Mouse (Mus musculus) spleen, adult 18-20 months (tissue): ENCODE data around the gene Cidec.

ENCODE experiments used
- DNase-seq, 2 experiments: peaks; one replicate each; pipeline ENCODE4 v3.0.0; 2022; ENCODE audit warnings: mixed read lengths in 2 of 2

Gene Cidec

DNA sequence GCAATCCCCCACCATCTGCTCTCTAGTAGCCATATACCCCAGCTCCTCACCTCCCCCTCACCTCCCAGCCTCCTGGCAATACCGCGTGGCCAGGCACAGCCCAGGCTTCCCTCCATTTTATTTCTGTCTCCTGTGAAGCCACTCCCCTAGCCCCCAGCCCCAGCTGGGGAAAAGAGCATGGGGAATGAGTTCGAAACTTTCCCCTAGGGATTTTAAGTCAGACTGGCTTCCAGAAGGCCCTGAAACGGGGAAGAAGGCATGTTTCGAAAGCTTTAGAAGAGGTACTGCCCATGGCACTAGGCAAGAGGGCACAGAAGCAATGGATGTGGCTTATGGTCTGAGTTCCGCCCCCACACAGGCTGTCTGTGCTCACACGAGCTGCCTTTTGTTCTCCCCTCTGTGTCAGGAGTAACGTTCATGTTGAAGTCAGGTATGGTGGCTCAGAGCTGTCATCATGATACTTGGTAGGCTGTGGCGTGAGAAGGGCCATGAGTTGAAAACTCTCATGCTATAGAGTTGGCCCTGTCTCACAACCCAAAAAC lies at the start of gene Cidec:
Gene Cidec, minus strand, starts transcription at position 97 of the 542 bp plus-strand sequence.
- DNase-seq = no peak

- DNase-seq = no peak
These were observed 48.2 kb upstream of the Cidec start for GRCm38 (mm10) chr6:113483729-113484128.

GRCm38 (mm10) chr6:113483100-113483615 lies 47.6 kb upstream of the Cidec start, which contains the start of gene Creld1:
Gene Creld1 (plus strand): TSS chr6:113483297.
- peak; percentile 89 for DNase-seq

DNA sequence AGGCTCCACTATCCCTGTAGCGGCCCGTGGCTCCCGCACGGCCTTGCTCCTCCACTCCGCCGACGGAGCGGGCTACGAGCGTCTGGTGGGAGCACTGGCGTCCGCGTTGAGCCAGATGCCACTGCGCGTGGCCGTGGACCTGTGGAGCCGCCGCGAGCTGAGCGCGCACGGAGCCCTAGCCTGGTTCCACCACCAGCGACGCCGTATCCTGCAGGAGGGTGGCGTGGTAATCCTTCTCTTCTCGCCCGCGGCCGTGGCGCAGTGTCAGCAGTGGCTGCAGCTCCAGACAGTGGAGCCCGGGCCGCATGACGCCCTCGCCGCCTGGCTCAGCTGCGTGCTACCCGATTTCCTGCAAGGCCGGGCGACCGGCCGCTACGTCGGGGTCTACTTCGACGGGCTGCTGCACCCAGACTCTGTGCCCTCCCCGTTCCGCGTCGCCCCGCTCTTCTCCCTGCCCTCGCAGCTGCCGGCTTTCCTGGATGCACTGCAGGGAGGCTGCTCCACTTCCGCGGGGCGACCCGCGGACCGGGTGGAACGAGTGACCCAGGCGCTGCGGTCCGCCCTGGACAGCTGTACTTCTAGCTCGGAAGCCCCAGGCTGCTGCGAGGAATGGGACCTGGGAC lies 47.0 kb upstream of the Cidec start:
- DNase-seq = peak in 1 of 2 experiments; percentile 35

DNA sequence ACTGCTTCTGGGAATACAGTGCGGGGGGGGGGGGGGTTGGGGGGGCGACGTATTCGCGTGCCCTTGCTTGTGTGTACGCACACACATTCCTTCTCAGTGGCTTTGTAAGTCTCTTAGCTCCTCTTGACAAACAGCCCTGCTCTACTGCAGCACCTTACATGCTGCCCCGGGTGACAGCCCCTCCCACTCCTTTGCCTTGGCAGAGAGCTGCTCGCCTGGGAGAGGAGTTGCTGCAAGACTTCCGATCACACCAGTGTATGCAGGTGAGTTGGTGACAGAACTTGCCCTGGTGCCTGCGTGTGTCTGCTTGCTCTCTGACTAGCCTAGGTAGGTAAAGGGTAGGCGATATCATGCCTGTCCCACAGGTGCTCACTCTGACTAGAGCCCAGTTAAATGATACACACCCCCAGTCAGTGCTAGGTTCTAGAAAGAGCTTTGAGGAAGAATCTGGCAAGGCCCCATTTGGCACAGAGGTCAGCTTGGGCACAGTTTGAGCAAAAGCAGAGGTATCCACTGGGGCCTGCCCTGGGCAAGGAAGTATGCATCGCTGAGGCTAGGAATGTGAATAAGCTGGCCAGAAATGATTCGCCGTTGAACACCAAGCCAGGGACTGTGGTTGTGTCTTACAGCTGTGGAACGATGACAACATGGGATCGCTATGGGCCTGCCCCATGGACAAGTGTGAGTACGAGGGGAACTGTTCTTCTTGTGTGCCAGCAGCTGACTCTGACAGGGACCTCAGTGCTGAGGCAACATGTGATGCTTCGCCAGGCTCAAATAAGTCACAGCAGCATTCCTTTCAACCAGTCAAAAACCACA lies 45.2 kb upstream of the Cidec start:
- no peak for DNase-seq

- no peak for DNase-seq
These were observed 43.3 kb upstream of the Cidec start for GRCm38 (mm10) chr6:113478906-113479305.

DNA sequence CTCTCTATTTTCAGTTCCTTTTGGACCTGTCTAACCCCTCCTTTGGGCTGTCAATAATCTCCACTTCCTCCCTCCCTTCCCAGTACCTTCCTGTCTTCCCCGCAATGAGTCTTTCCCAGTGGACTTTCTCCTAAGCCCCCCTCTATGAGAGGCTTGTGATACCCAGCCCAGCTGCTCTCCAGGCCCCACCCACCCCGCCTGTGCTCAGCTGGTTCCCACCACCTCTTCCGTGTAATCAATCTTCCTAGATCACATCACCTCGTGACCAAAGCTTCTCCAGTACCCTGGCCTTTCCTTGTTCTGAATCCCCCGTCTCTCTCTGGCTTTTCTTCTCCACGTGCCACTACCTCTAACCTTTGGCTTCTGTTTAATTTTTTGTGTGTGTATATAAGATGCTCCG lies 41.8 kb upstream of the Cidec start:
- DNase-seq = no peak

DNA sequence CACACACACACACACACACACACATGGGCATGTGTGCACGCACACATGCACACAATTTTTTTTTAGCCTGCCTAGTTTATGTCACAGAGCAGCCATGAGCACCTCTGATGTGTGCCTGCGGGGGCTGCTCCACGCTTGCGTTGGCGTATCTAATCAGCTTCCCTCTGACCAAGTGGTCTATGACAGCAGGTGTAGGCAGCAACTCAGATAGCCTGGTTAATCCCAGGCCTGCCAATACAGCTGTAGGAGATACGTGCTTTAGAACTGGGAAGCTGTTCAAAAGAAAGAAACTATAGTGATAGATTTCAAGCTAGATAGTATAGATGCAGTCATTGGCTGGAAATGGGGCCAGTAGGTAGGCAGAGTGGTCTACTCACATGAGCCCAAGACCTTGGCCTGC lies 38.2 kb upstream of the Cidec start:
- no peak for DNase-seq

GRCm38 (mm10) chr6:113473246-113473645 lies 37.7 kb upstream of the Cidec start:
- no peak for DNase-seq

- DNase-seq = no peak
These were observed 36.5 kb upstream of the Cidec start for GRCm38 (mm10) chr6:113472061-113472460.

GRCm38 (mm10) chr6:113471297-113471936 lies 35.9 kb upstream of the Cidec start, which contains the start of gene Il17rc:
Gene Il17rc (plus strand): TSS chr6:113471427.
- no peak for DNase-seq

GRCm38 (mm10) chr6:113469432-113469831 lies 33.9 kb upstream of the Cidec start:
- DNase-seq = peak; percentile 40 to 69

- peak; percentile 31 to 66 for DNase-seq
These were observed 33.5 kb upstream of the Cidec start for GRCm38 (mm10) chr6:113469021-113469420.

DNA sequence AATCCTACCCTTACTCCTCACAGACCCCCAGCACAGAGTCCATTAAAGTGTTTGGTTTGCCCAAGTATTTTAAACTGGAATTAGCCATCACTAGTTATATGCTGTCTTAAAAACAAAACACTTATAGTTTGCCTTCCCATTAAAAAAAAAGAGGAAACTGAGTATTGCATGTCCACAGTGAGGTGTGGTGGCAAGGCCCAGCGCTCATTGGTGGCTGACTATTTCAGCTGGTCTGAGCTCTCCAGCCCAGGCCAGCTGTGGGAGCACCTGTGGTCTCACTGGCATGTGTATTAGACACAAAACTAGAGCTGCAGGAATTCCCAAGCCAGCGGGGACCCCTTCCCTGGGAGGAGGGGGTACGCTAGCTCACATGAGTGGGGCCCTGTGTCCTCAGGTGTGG lies 33.0 kb upstream of the Cidec start:
- DNase-seq = no peak

GRCm38 (mm10) chr6:113465602-113466001 lies 30.0 kb upstream of the Cidec start:
- no peak for DNase-seq

DNA sequence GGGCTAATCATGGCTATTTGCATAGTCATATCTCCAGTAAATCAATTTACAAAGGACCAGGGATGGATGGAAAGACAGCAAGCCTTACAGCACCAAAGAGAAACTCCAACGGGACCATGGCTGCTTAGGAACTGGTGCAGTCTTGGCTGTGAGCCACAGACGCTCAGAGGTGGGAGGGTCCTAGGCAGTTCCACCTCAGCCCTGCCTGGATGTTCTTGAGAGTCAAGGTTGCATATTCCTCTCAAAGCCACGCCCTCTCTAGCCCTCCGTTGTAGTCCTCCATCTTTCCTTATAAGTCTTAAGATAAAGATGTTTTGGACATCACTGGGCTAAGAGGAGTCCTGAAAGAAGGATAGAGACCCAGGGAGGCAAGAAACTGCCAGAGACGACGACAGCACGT lies 28.5 kb upstream of the Cidec start:
- DNase-seq = no peak

GRCm38 (mm10) chr6:113458635-113459034 lies 23.1 kb upstream of the Cidec start:
- DNase-seq = no peak

GRCm38 (mm10) chr6:113457952-113458534 lies 22.5 kb upstream of the Cidec start, which contains the start of gene Il17re:
Gene Il17re (plus strand): TSS chr6:113458484.
- DNase-seq = no peak

DNA sequence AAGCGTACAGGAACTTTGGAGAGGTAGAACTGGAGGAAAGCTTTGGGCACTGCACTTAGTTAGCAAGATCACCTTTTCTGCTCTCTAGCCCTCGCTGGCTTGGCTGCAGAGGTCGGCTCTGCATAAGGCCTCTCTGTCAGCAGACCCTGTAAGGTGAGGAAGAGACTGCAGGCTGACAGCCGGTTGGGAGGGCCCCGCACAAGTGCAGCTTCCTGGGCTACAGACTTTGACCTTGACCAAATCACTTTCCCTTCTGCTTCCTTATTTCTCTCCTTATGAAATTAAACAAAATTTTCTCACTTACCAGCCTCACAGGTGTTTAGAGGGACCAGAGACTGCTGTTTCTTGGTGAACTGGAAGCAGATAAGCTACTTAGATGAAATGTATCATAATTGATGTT lies 19.4 kb upstream of the Cidec start:
- DNase-seq = no peak

GRCm38 (mm10) chr6:113451839-113452238 lies 16.3 kb upstream of the Cidec start:
- no peak for DNase-seq

DNA sequence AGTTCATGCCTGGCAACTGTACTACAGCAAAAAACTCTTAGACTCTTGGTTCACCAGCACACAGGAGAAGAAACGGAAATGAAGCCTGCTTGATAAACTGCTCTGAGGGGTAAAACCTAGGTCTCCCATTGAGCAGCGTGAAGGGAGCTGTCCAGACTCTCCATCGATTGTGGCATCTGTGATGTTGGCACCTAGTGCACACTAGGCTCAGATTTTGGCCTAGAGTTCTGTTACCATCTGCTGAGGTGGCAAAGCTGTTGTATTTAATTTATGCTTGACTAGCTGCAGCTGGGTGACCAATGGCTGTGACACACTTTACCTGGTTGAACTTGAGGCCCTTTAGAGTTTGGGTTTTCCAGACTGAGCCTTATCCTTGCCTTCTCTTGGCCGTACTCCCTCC lies 12.1 kb upstream of the Cidec start:
- no peak for DNase-seq

DNA sequence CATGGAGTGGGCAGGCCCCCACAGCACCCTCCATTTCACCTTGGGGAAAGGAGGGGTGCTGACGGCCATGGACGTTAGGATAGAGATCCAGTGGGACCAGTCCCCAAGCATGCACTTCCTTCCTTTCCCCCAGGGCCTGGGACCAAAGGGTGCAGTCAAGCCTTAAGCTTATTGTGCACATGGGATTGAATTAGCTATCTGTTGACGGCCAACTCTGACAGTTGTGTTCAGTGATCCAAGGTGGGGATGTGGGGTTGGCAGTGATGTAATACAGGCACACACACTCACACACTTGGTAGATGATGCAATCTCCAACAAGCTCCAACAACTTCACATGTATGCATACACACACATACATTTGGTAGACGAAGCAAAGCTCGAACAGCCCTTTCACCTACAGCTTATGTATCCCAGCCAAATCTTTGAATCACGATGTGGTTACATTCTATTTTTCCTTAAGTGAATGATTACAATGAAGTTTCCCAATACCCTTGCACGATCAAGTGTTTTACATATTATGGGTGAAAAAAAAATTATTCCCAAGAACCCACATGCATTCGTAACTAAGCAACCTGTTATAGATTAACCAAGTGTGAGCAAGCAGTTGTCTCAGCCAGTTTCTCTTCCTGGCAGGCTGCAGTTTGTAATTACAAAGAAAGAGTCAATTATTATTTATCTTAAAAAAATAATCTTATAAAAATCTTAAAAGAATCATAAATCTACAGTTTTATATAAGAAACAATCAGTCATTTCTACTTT lies 8.8 kb upstream of the Cidec start:
- no peak for DNase-seq
